Mouse (Mus musculus): ENCODE data around the gene Ddx19b.

Ddx19b gene

GRCm38 (mm10) chr8:110965594-110965993, 66.0 kb downstream of the Ddx19b start:
- DNase-seq (ENCODE audit: low read depth, low spot score) = peak; percentile 99

DNA sequence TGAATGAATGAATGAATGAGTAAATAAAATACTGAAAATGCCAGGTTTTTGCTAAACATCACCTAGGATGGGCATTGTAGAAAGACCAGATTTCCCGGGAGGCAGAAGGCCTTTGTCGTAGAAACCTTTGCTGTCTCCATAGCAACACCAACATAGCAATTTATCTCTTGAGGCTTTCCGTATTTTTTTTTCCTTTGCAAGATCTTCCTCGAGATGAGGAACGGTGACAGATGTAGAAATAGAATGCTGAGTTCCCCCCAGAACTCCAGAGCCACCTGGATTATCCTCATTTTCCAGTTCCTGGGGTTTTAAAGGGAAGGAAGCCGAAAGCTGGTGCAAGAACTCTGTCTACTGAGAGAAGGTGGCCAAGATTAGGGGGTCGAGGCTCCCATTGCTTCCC, 66.9 kb downstream of the Ddx19b start:
- DNase-seq (ENCODE audit: low read depth, low spot score) = no peak

GRCm38 (mm10) chr8:110963051-110963450, 68.5 kb downstream of the Ddx19b start:
- peak; percentile 84 for DNase-seq (ENCODE audit: low read depth, low spot score)

DNA sequence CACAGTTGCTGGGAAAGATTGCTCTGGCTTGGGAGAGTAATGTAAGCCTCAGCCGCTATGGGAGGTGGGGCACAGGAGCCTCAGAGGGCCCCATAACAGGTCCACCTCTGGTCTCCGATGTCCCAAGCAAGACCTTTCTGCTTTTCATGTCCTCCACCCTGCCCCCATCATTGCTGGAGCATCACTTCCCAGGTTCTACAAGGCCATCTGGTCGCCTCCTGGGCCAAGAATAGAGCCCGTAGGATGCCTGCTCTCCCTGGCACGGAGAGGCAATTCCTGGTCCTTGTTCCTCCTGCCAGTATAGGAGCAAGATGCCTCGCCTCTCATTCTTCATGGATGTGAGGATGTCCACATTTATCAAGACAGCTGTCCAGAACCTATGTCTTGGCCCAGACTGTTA, 71.6 kb downstream of the Ddx19b start:
- DNase-seq (ENCODE audit: low read depth, low spot score) = no peak

DNA sequence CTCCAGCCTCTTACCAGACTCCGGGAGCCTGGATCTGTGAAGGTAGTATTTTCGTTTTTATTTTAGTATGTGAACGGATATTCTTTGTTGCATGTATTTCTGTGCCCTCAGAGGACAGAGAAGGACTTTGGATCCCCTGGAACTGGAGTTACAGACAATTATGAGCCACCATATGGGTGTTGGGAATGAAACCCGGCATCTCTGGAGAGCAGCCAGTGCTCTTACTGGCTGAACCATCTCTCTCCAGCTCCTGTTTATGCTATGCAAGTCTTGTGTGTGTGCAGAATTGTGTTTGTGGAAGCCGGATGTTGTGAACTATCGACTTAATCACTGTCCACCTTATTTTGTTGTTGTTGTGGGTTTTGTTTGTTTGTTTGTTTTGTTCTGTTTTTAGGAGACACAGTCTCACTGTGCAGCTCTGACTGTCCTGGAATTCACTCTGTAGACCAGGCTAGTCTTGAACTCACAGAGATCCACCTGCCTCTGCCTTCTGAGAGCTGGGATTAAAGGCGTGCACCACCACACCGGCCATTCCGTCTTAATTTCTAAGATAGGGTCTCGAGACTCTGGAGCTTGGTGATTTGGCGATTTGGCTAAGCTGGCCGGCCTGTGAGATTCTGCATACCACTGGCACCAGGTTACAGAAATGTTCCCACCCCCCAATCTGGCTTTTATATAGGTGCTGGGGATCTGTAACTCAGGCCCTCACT, 72.3 kb downstream of the Ddx19b start:
- DNase-seq (ENCODE audit: low read depth, low spot score) = no peak

- DNase-seq (ENCODE audit: low read depth, low spot score) = peak; percentile 42
These were observed 73.0 kb downstream of the Ddx19b start for GRCm38 (mm10) chr8:110958553-110958952.

GRCm38 (mm10) chr8:110958135-110958534, 73.4 kb downstream of the Ddx19b start:
- no peak for DNase-seq (ENCODE audit: low read depth, low spot score)

DNA sequence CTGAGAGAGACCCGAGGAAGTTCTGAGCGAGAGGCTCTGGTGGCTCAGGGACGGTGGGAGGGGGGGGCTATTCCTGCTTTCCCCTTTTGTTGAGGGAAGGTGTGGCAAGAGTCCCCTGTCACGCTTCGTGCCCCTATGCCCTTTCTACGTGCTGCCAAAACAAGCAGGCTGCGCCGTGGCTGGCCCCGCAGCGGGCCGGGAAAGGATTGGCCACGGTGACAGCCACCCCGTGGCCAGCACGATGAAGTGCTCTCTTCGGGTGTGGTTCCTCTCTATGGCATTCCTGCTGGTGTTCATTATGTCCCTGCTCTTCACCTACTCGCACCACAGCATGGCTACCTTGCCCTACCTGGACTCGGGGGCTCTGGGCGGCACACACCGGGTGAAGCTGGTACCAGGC, 74.1 kb downstream of the Ddx19b start:
- no peak for DNase-seq (ENCODE audit: low read depth, low spot score)

DNA sequence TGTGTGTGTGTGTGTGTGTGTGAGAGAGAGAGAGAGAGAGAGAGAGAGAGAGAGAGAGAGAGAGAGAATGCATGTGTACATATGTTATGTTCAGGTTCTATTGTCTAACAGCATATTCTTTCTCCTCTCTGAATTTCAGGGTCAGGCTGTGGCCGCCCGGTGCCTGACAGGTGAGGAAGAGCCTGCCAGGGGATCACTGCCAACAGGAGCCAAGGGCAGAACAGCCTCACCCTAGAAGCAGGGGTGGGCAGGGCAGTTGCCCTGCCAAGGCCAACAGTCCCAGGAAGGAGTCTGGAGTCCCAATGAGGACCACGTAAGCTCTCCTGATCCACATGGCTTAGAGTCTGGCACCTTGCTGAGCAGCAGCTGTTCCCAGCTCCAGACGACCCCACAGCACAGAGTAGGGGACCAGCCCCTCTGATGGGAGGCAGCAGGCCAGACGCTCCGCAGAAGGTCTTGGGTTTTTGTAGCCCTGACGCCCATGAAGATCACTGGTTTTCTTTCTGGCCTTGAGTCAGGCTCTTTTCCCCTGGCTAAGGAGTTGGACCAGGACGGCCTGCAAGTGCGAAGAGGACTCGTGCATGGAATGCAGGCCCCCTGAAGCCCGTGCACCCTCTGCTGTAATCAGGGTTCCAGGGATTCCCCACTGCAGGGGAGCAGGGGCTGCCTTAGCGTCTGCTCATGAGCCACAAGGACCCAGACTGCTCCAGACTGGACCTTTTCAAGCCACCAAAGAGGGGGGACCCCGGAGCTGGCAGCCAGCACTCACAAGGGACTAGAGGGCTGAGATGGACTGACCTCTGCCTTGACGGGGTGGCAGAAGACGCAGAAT, 74.7 kb downstream of the Ddx19b start:
- DNase-seq (ENCODE audit: low read depth, low spot score) = no peak

DNA sequence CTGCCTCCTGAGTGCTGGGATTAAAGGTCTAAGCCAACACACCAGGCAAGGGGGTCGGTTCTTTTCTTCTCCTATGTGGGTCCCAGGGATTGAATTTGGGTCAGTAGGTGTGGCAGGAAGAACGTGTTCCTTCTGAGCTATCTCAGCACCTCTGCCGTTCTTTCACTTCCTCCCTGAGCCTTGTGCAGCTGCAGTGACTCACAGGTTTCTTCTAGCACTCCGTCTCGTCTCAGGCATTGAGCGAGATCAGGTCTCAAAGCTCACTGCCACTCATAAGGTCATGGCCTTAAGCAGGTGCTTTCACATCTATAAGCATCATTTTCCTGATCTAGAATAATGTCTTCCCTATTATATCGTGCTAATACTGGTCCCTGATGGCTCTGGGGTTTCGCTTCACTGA, 76.8 kb downstream of the Ddx19b start:
- DNase-seq (ENCODE audit: low read depth, low spot score) = no peak
